Mouse (Mus musculus): ENCODE data around the gene Gm30191. TPM values are rescaled to one million over a fixed set of nuclear protein-coding genes. Genes with fewer than 3 reads are reported as not detected.

The Gm30191 gene
- total RNA-seq (2023; ENCODE audit: inconsistent age) = not detected in 4 replicates

GRCm38 (mm10) chr4:134246719-134247258, at the start of gene Gm30191:
TSS of gene Gm30191 (plus strand) at chr4:134246935.

GRCm38 (mm10) chr4:134202904-134203303, 43.8 kb upstream of the Gm30191 start, which contains the start of gene Gm7534:
TSS of gene Gm7534 (minus strand) at chr4:134203004.

GRCm38 (mm10) chr4:134227194-134227593, 19.5 kb upstream of the Gm30191 start, which contains the start of gene Catsper4:
TSS of gene Catsper4 (minus strand) at chr4:134227383.

GRCm38 (mm10) chr4:134238279-134238651, 8.5 kb upstream of the Gm30191 start, which contains the start of gene Cnksr1:
TSS of gene Cnksr1 (minus strand) at chr4:134238399.

GRCm38 (mm10) chr4:134243516-134244250, 3.1 kb upstream of the Gm30191 start, which contains the start of gene E130218I03Rik:
TSS of gene E130218I03Rik (plus strand) at chr4:134243662.

GRCm38 (mm10) chr4:134245148-134245843, 1.4 kb upstream of the Gm30191 start, which contains the start of gene Zfp593:
TSS of gene Zfp593 (minus strand) at chr4:134245592.

GRCm38 (mm10) chr4:134253722-134254324, 7.1 kb downstream of the Gm30191 start, which contains the start of gene Grrp1:
TSS of gene Grrp1 (minus strand) at chr4:134254106.

DNA sequence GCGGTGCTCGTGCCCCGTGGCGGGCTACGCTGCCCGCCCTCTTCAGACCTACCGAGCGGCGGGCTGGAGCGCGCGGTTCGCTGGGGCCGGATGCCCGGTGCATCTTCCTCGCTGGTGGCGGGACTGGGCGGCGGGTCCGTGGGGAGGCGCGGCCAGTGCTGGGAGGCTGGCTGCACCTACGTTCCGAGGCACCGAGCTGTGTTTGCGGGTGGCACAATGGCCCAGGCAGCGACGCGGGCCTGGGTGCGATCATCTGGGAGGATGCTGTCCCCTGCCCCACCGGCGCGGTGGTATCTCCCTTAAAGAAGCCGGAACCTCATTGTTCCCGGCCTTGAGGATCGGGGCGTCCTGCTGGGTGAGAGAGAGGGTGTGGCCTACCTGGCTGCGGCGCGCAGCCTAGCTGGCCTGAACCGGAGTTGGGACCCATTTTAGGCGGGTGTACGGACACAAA, 40.9 kb downstream of the Gm30191 start, which contains the start of gene Pdik1l:
Gene Pdik1l (minus strand): TSS at position 321 of the 451 bp plus-strand sequence.

Other genes starting within 250 kb of the Gm30191 start
- 28.5 to 32.2 TPM (median 30.8 TPM) in 4 replicates for gene Dhdds, start 246.0 kb upstream of the Gm30191 start, total RNA-seq (2023; ENCODE audit: inconsistent age)
- gene Lin28a, start 228.1 kb upstream of the Gm30191 start, total RNA-seq (2023; ENCODE audit: inconsistent age) = not detected in 4 replicates
- gene Zfp683, start 193.1 kb upstream of the Gm30191 start, total RNA-seq (2023; ENCODE audit: inconsistent age) = not detected in 4 replicates
- 6.7 to 12.6 TPM (median 7.7 TPM) in 4 replicates for gene Crybg2, start 186.1 kb upstream of the Gm30191 start, total RNA-seq (2023; ENCODE audit: inconsistent age)
- gene Cd52, start 151.9 kb upstream of the Gm30191 start, total RNA-seq (2023; ENCODE audit: inconsistent age) = 1,625 to 1,767 TPM (median 1,711 TPM) in 4 replicates
- 35.8 to 45.0 TPM (median 39.9 TPM) in 4 replicates for gene Ubxn11, start 144.4 kb upstream of the Gm30191 start, total RNA-seq (2023; ENCODE audit: inconsistent age)
- gene Sh3bgrl3, start 118.1 kb upstream of the Gm30191 start, total RNA-seq (2023; ENCODE audit: inconsistent age) = 636 to 680 TPM (median 661 TPM) in 4 replicates
- gene Cep85, start 59.8 kb upstream of the Gm30191 start, total RNA-seq (2023; ENCODE audit: inconsistent age) = 13.8 to 21.8 TPM (median 16.7 TPM) in 4 replicates
- not detected in 4 replicates for gene Gm7534, start 43.9 kb upstream of the Gm30191 start, total RNA-seq (2023; ENCODE audit: inconsistent age)
- not detected in 4 replicates for gene Catsper4, start 19.6 kb upstream of the Gm30191 start, total RNA-seq (2023; ENCODE audit: inconsistent age)
- 0.39 to 0.55 TPM in 2 of 4 replicates, not detected in the others for gene Cnksr1, start 8.5 kb upstream of the Gm30191 start, total RNA-seq (2023; ENCODE audit: inconsistent age)
- not detected in 4 replicates for gene E130218I03Rik, start 3.3 kb upstream of the Gm30191 start, total RNA-seq (2023; ENCODE audit: inconsistent age)
- 22.7 to 29.6 TPM (median 23.6 TPM) in 4 replicates for gene Zfp593, start 1.3 kb upstream of the Gm30191 start, total RNA-seq (2023; ENCODE audit: inconsistent age)
- gene Grrp1, start 7.2 kb downstream of the Gm30191 start, total RNA-seq (2023; ENCODE audit: inconsistent age) = not detected in 4 replicates
- 10.3 to 15.7 TPM (median 11.6 TPM) in 4 replicates for gene Pdik1l, start 41.0 kb downstream of the Gm30191 start, total RNA-seq (2023; ENCODE audit: inconsistent age)
- gene Trim63, start 68.2 kb downstream of the Gm30191 start, total RNA-seq (2023; ENCODE audit: inconsistent age) = not detected in 4 replicates
- not detected in 4 replicates for gene Slc30a2, start 96.2 kb downstream of the Gm30191 start, total RNA-seq (2023; ENCODE audit: inconsistent age)
- gene Extl1, start 136.9 kb downstream of the Gm30191 start, total RNA-seq (2023; ENCODE audit: inconsistent age) = 0.90 to 2.0 TPM (median 1.6 TPM) in 4 replicates
- gene Pafah2, start 149.4 kb downstream of the Gm30191 start, total RNA-seq (2023; ENCODE audit: inconsistent age) = 1.9 to 3.3 TPM (median 2.7 TPM) in 4 replicates
- 42.2 to 45.5 TPM (median 43.9 TPM) in 4 replicates for gene Stmn1, start 221.4 kb downstream of the Gm30191 start, total RNA-seq (2023; ENCODE audit: inconsistent age)
- 2.1 to 3.9 TPM (median 2.8 TPM) in 4 replicates for gene Paqr7, start 249.8 kb downstream of the Gm30191 start, total RNA-seq (2023; ENCODE audit: inconsistent age)